Mouse (Mus musculus): Measurements from ENCODE around the gene Shank2.

DNA sequence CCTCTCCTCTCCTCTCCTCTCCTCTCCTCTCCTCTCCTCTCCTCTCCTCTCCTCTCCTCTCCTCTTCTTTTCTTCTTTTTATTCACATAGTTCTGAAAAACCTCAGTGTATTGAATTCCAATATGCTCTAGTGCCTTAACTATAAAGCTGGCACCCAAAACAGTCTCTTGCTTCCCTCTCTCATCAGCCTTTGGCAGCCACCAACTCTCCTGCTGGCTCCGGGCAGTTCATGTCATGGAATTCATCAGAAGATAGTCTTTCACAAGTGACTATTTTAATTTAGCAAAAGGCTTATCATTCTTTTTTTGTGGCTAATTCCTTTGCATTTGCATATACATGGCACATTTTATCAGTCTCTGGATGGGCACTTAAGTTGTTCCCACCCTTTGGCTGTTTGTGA lies 203.4 kb downstream of the Shank2 start:
- TF ChIP-seq CTCF (IDR thresholded peaks at IDR 0.05; ENCODE audit: control insufficient read depth, insufficient read depth, insufficient read length) (no peak), MYOD1 (IDR thresholded peaks at IDR 0.05; ENCODE audit: control insufficient read depth, insufficient read length, low read depth) (no peak)
